Mouse (Mus musculus) lung, postnatal 0 days (tissue): Measurements from ENCODE around the gene Bclaf1. TPM values are rescaled to one million over a fixed set of nuclear protein-coding genes. Genes with fewer than 3 reads are reported as not detected.

Experiments used
- ATAC-seq: fragments of 200-750 bp; cut with Nextera tagmentation; 2 replicates; pipeline ENCODE4 v1.8.0; 2017; ENCODE audit warnings: moderate library complexity
- DNase-seq: peaks from one replicate; pipeline ENCODE4 v3.0.0-alpha.2; 2016; ENCODE audit warnings: low spot score
- H3K27ac ChIP-seq: fragments of 300-500 bp; sonication (generic); 2 replicates; pipeline ENCODE4 v1.5.1; 2014; ENCODE audit warnings: antibody characterized with exemption, mild to moderate bottlenecking, low read length, mixed read lengths
- H3K27me3 ChIP-seq: fragments of 300-500 bp; sonication (generic); replicated peaks from 2 replicates; pipeline ENCODE4 v1.6.1; 2014; ENCODE audit warnings: low read length, mixed read lengths; ENCODE audit not compliant: insufficient read depth
- H3K36me3 ChIP-seq: fragments of 300-500 bp; sonication (generic); 2 replicates; pipeline ENCODE4 v1.6.1; 2014; ENCODE audit warnings: low read length, mixed read lengths; ENCODE audit not compliant: insufficient read depth
- H3K4me1 ChIP-seq: fragments of 300-500 bp; sonication (generic); 2 replicates; pipeline ENCODE4 v1.6.1; 2014; ENCODE audit warnings: antibody characterized with exemption, low read depth, low read length, mixed read lengths; ENCODE audit not compliant: insufficient read depth
- H3K4me2 ChIP-seq: fragments of 300-500 bp; sonication (generic); replicated peaks from 2 replicates; pipeline ENCODE4 v1.6.1; 2014; ENCODE audit warnings: low read depth, mild to moderate bottlenecking, low read length, moderate library complexity, mixed read lengths
- H3K4me3 ChIP-seq: fragments of 300-500 bp; sonication (generic); 2 replicates; pipeline ENCODE4 v1.5.1; 2014; ENCODE audit warnings: low read depth, low read length
- H3K9ac ChIP-seq: fragments of 300-500 bp; sonication (generic); replicated peaks from 2 replicates; pipeline ENCODE4 v1.6.1; 2014; ENCODE audit warnings: low read depth, mild to moderate bottlenecking
- H3K9me3 ChIP-seq: fragments of 300-500 bp; sonication (generic); 2 replicates; pipeline ENCODE4 v1.6.1; 2016; ENCODE audit warnings: low read length, mixed read lengths
- CTCF ChIP-seq: IDR thresholded peaks from 2 replicates; pipeline ENCODE4 v1.5.1; 2016; ENCODE audit warnings: antibody characterized with exemption, mild to moderate bottlenecking
- EP300 ChIP-seq: IDR thresholded peaks from 2 replicates; pipeline ENCODE4 v1.6.1; 2016; ENCODE audit warnings: antibody characterized with exemption, mild to moderate bottlenecking, control low read depth
- WGBS: fragments of 180-500 bp; shearing (Covaris S2); extraction: QIAGEN DNeasy Blood & Tissue Kit; methylation state at CpG from one replicate; pipeline ENCODE4 v1.1.7; 2014; 5-methylcytosine and 5-hydroxymethylcytosine counted together
- polyA plus RNA-seq: library from polyadenylated mRNA; unstranded; fragments of >200 nt; fragmentation: Nextera tagmentation; extraction: Ambion mirVana; gene quantifications from 2 replicates; pipeline ENCODE4 v1.2.1, GENCODE M21; 2015

Gene Bclaf1
- polyA plus RNA-seq, 1 experiment from 2014 or later: 54.2 TPM

DNA sequence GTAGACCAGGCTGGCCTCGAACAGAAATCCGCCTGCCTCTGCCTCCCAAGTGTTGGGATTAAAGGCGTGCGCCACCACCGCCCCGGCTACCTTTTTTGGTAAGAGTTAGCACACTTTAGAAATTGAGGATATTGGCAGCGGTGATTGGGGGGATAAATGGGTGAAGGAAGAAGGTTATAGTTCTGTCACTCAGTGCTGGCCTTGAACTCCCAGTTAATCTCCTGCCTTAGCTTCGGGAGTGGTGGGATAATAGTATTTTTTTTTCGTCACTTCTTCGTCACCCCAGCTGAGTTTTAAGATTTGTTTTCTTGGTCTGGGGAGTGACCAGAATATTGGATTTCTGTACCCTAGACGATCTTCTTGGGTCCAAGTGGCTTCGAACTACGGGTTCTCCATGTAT lies 1.2 kb downstream of the Bclaf1 start:
- peak overlapping the region; percentile 73 for H3K4me2 ChIP-seq
- no peaks in the 10 kb centered on the region for H3K9me3 ChIP-seq
- peak overlapping the region; percentile 99; the same call in 1 of the 2 replicates for H3K27ac ChIP-seq
- ATAC-seq (no peak), DNase-seq (no peak)
- H3K9ac ChIP-seq: peak overlapping the region; percentile 86; the same call in 1 of the 2 replicates
- H3K4me1 ChIP-seq: peaks cover 4% of the 10 kb centered on the region; the same call in 1 of the 2 replicates
- H3K4me3 ChIP-seq: peak overlapping the region; percentile 80
- H3K36me3 ChIP-seq: peaks cover 4% of the 10 kb centered on the region; the same call in 1 of the 2 replicates
- TF ChIP-seq CTCF (no peak), EP300 (no peak)
- no peaks in the 10 kb centered on the region for H3K27me3 ChIP-seq
- WGBS: 41% methylated on average over 13 of the region's 13 CpGs

DNA sequence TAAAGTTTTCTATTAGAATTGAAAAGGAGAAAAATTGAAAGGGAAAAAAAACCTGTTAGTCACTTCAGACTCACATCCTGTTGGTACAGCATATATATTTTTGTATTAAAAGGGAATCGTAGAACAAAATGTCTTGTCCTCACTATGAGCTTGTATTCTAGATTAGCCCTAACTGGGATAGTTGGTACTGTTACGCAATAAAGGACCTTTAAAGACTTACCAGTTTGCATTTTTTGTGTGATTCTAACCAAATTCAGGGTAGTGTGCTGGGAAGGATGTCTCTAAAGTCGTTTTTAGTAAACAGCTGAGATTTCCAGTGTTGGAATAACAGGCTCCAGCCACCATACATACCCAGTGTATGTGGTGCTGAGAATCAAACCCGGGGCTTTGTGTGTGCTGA lies 1.7 kb downstream of the Bclaf1 start:
- no peaks in the 10 kb centered on the region for H3K27me3 ChIP-seq
- H3K4me3 ChIP-seq: 0 out of 2 replicates have a peak overlapping the region, but pooled peaks have one; percentile 80
- 78% methylated on average over 4 of the region's 4 CpGs for WGBS
- ATAC-seq (no peak), DNase-seq (peak; percentile 41)
- TF ChIP-seq EP300: no peak
- TF ChIP-seq CTCF: no peak
- H3K27ac ChIP-seq: no peak overlapping the region
- H3K36me3 ChIP-seq: peaks cover 8% of the 10 kb centered on the region; the same call in 1 of the 2 replicates
- no peaks in the 10 kb centered on the region for H3K9me3 ChIP-seq
- H3K4me1 ChIP-seq: peaks cover 4% of the 10 kb centered on the region; the same call in 1 of the 2 replicates
- H3K9ac ChIP-seq: no peak overlapping the region
- peak overlapping the region; percentile 73; the same call in 1 of the 2 replicates for H3K4me2 ChIP-seq

DNA sequence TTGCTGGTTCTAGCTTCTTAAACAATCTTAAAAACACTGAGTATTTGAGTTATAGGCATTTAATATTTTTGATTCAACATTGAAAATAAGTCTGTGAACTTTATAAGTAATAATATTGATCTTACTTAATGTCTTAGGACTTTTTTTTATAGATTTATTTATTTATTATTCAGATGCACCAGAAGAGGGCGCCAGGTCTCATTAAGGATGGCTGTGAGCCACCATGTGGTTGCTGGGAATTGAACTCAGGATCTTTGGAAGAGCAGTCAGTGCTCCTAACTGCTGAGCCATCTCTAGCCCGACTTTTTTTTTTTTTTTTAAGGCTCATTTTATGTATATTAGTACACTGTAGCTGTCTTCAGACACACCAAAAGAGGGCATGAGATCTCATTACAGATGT lies 2.5 kb downstream of the Bclaf1 start:
- WGBS: 55% methylated on average over 2 of the region's 2 CpGs
- Histone ChIP-seq H3K27ac (no peak overlapping the region), H3K4me3 (no peak overlapping the region), H3K36me3 (peaks cover 11% of the 10 kb centered on the region), H3K4me1 (peaks cover 4% of the 10 kb centered on the region; the same call in 1 of the 2 replicates), H3K4me2 (no peak overlapping the region), H3K9me3 (no peaks in the 10 kb centered on the region), H3K9ac (no peak overlapping the region), H3K27me3 (no peaks in the 10 kb centered on the region)
- ATAC-seq (no peak), DNase-seq (no peak)
- peak; percentile 35 for TF ChIP-seq CTCF
- TF ChIP-seq EP300: no peak

DNA sequence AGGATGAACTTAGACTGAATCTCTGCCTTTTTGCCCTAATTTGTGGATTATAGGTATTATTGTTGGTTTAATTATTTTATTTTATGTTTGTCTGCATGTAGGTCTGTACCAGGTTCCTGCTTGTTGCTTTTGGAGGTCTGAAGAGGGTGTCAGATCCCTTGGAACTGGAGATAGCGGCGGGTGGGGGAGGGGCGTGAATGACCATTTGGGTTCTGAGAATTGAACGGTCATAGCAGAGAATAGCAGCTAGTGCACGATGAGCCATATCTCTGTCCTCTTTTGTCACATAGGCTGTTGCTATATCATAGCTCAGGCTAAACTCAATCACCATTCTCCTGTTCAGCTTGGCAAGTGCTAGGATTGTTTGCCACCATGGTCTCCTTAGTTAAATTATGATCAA lies 5.2 kb downstream of the Bclaf1 start:
- whole genome bisulfite sequencing: 76% methylated on average over 5 of the region's 5 CpGs
- ATAC-seq (no peak), DNase-seq (no peak)
- Histone ChIP-seq H3K9ac (no peak overlapping the region), H3K27ac (no peak overlapping the region), H3K4me2 (no peak overlapping the region), H3K36me3 (peaks cover 11% of the 10 kb centered on the region), H3K4me3 (no peak overlapping the region), H3K4me1 (no peaks in the 10 kb centered on the region), H3K9me3 (no peaks in the 10 kb centered on the region), H3K27me3 (no peaks in the 10 kb centered on the region)
- TF ChIP-seq EP300 (no peak), CTCF (no peak)

DNA sequence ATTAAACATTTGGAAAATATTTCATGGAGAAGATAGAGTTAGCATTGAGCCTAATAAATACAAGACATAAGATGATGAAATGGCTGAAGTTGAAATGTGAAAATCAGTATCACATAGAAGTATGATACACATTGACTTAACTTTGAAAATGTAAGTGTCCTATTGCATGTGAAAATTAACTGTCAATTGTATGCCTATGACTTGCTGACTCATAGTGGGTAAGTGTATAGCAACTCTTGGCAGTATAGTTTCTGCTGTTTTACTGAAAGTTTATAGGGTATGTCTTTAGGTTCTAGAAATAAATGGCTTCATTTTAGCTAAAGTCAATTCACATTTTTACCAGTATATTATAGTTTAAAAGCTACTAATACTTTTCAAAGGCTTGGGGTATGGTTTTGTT lies 14.0 kb downstream of the Bclaf1 start:
- Histone ChIP-seq H3K36me3 (peaks cover 19% of the 10 kb centered on the region), H3K4me1 (no peaks in the 10 kb centered on the region), H3K9ac (no peak overlapping the region), H3K9me3 (no peaks in the 10 kb centered on the region), H3K27me3 (no peaks in the 10 kb centered on the region), H3K4me3 (no peak overlapping the region), H3K27ac (no peak overlapping the region), H3K4me2 (no peak overlapping the region)
- DNase-seq (no peak), ATAC-seq (no peak)
- TF ChIP-seq CTCF (no peak), EP300 (no peak)

DNA sequence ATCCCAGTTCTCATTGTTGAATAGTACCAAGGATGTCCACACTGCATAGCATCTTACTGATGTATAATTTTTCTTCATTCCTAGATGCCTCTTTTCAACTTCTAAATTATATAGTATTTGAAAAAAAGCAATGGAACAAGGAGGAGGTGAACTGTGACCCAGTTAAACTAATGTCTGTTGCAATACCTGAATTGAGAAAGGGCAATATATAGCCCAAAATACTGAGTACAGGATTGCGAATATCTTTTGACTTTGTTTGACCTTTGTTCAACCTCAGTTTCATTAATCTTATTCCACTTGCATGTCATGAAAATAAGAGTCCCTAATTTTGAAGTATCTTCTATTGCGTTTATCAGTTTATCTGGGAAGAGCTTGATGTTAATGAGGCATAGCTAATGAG lies 19.0 kb downstream of the Bclaf1 start:
- 78% methylated on average over 2 of the region's 2 CpGs for WGBS
- Histone ChIP-seq H3K4me1 (no peaks in the 10 kb centered on the region), H3K9ac (no peak overlapping the region), H3K27ac (no peak overlapping the region), H3K4me2 (no peak overlapping the region), H3K27me3 (no peaks in the 10 kb centered on the region), H3K36me3 (peaks cover 14% of the 10 kb centered on the region; the same call in 1 of the 2 replicates), H3K9me3 (no peaks in the 10 kb centered on the region), H3K4me3 (no peak overlapping the region)
- TF ChIP-seq EP300 (no peak), CTCF (no peak)
- no peak for DNase-seq
- no peak for ATAC-seq

DNA sequence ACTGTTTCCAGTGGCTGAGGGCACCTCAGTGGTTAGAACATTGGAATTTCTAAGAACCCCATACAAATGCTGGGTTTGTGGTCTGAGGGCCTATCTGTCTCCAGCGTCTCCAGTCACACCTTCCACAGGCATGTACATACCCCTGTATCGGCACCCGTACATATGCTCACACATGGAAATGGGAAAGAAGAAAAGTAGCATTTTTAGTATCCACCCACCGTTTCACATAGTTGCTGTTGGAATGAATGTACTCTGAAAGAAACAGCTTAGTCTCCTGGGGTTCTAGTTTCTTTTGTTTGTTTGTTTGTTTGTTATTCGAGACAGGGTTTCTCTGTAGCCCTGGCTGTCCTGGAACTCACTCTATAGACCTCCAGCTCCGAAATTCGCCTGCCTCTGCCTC lies 25.6 kb downstream of the Bclaf1 start:
- Histone ChIP-seq H3K27me3 (no peaks in the 10 kb centered on the region), H3K4me2 (no peak overlapping the region), H3K27ac (no peak overlapping the region), H3K4me1 (no peaks in the 10 kb centered on the region), H3K9me3 (no peaks in the 10 kb centered on the region), H3K9ac (no peak overlapping the region), H3K4me3 (no peak overlapping the region), H3K36me3 (peaks cover 31% of the 10 kb centered on the region; the same call in 1 of the 2 replicates)
- DNase-seq: no peak
- TF ChIP-seq CTCF (no peak), EP300 (no peak)
- no peak for ATAC-seq
- WGBS: 91% methylated on average over 7 of the region's 7 CpGs
